Mouse (Mus musculus) CD8-positive naive resting alpha-beta T cell, adult 2 months (primary cell): ENCODE measurements around the gene Fut11.
"Not testable (repeated sequence)": the region's sequence is repeated elsewhere in the genome, so short reads cannot be mapped to it uniquely, and the experiment has no call there.

ENCODE experiments used
- DNase-seq, 2 experiments: peaks; one replicate each; pipeline ENCODE4 v3.0.0; 2022; ENCODE audit warnings: low read depth in 2 of 2, low spot score in 2 of 2

Fut11 gene

GRCm38 (mm10) chr14:20674064-20674833 is 20.5 kb upstream of the Fut11 start, which contains the start of gene Sec24c:
Gene Sec24c, plus strand, starts transcription at chr14:20674308.
- peak; percentile 94 to 95 for DNase-seq

- DNase-seq: no peak
Observed at GRCm38 (mm10) chr14:20677906-20678305, 16.9 kb upstream of the Fut11 start.

- no peak for DNase-seq
Observed at GRCm38 (mm10) chr14:20681742-20682141, 13.0 kb upstream of the Fut11 start.

GRCm38 (mm10) chr14:20682498-20682897 is 12.3 kb upstream of the Fut11 start:
- DNase-seq: peak; percentile 66 to 77

GRCm38 (mm10) chr14:20686576-20686975 is 8.2 kb upstream of the Fut11 start:
- DNase-seq: no peak

- no peak for DNase-seq
Observed at GRCm38 (mm10) chr14:20689009-20689408, 5.8 kb upstream of the Fut11 start.

GRCm38 (mm10) chr14:20691772-20692171 is 3.0 kb upstream of the Fut11 start:
- no peak for DNase-seq

- DNase-seq: no peak
Observed at GRCm38 (mm10) chr14:20693589-20694101, 1.1 kb upstream of the Fut11 start.

GRCm38 (mm10) chr14:20694185-20694883 is 434 bp upstream of the Fut11 start:
- DNase-seq: no peak

GRCm38 (mm10) chr14:20695761-20696520 is 1.2 kb downstream of the Fut11 start:
- DNase-seq: no peak

- DNase-seq: peak; percentile 21 to 33
Observed at GRCm38 (mm10) chr14:20696986-20697385, 2.2 kb downstream of the Fut11 start.

- no peak for DNase-seq
Observed at GRCm38 (mm10) chr14:20698515-20698914, 3.7 kb downstream of the Fut11 start.

GRCm38 (mm10) chr14:20700362-20700761 is 5.6 kb downstream of the Fut11 start:
- DNase-seq: no peak

GRCm38 (mm10) chr14:20701554-20701953 is 6.8 kb downstream of the Fut11 start:
- no peak for DNase-seq

- DNase-seq: no peak
Observed at GRCm38 (mm10) chr14:20702096-20702740, 7.5 kb downstream of the Fut11 start.

- DNase-seq: peak; percentile 70 to 73
Observed at GRCm38 (mm10) chr14:20702741-20703381, 8.1 kb downstream of the Fut11 start, which contains the start of gene Chchd1. Gene Chchd1, plus strand, starts transcription at chr14:20703006.

GRCm38 (mm10) chr14:20703461-20703860 is 8.7 kb downstream of the Fut11 start:
- not testable (repeated sequence) for DNase-seq

- DNase-seq: peak; percentile 42 to 49
Observed at GRCm38 (mm10) chr14:20707201-20708190, 12.7 kb downstream of the Fut11 start, which contains the start of gene Zswim8. Gene Zswim8, plus strand, starts transcription at chr14:20707552.

GRCm38 (mm10) chr14:20708239-20708638 is 13.5 kb downstream of the Fut11 start:
- DNase-seq: peak; percentile 11 to 36
